Mouse (Mus musculus) cerebellum, postnatal 14 days (tissue): Measurements from ENCODE around the gene Ppp1r15a.
"Not testable (repeated sequence)": the region's sequence is repeated elsewhere in the genome, so short reads cannot be mapped to it uniquely, and the experiment has no call there.

Experiments used
- DNase-seq, 2 experiments: peaks; one replicate each; pipeline ENCODE4 v3.0.0; 2021; ENCODE audit warnings: mixed read lengths in 2 of 2

Ppp1r15a gene

DNA sequence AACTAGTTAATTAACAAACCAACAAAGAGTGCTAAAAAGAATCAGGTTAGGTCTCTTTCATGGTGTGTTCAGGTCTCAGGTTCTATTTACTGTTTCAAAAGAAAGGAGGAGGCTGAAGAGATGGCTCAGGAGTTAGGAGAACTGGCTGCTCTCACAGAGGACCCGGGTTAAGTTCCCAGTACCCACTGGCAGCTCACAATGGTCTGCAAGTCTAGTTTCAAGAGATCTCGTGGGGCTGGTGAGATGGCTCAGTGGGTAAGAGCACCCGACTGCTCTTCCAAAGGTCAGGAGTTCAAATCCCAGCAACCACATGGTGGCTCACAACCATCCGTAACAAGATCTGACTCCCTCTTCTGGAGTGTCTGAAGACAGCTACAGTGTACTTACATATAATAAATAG, 45.8 kb downstream of the Ppp1r15a start:
- DNase-seq: not testable (repeated sequence)

DNA sequence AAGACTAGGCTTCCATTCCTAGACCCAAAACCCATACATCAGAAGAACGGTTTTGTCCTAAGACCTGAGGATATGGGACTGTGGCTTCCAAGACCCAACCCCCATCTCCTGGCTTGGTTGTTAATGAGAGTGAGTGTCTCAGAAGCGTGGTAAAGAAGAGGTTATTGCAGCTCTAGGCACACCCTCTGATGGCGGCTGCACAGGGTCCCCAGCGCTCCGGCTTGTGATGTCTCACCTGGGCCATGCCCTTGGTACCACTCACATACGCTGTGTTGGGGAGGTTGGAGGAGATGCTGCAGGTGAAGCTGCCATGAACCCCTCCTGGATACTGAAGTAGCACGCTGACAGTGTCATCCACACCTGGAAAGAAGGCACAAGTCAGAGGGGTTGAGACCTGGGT, 47.3 kb downstream of the Ppp1r15a start:
- DNase-seq: no peak

DNA sequence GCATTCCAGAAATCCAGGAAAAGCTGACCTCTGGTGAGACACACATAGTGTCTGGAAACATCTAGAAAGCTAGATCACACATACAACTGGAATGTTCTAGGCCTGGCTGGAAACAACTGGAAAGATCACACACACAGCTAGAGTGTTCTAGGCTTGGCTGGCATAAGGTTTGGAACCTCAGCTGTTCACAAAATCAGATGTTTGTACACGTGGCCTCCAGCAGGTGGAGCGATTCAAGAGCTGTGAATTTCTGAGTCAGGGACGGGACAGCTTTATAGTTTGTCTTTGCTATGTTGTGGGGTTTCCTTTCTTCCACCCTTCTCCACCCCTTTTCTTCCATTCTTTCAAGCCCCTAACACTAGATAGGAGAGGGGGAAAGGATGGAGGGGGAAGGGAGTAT, 49.1 kb downstream of the Ppp1r15a start:
- peak; percentile 79 to 80 for DNase-seq

DNA sequence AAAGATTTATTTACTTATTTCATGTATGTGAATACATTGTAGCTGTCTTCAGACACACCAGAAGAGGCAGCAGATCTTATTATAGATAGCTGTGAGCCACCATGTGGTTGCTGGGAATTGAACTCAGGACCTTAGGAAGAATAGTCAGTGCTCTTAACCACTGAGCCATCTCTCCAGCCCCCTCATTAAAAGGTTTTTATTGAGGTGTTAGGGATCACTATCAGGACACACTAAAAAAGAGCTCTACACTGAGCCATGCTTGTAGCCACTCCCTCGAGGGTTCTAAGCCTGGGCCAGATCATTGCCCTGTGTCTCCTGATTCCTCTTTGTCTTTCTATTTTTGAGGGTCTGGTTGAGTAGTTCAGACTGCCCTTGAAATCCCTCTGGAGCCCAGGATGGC, 49.6 kb downstream of the Ppp1r15a start:
- DNase-seq: no peak

DNA sequence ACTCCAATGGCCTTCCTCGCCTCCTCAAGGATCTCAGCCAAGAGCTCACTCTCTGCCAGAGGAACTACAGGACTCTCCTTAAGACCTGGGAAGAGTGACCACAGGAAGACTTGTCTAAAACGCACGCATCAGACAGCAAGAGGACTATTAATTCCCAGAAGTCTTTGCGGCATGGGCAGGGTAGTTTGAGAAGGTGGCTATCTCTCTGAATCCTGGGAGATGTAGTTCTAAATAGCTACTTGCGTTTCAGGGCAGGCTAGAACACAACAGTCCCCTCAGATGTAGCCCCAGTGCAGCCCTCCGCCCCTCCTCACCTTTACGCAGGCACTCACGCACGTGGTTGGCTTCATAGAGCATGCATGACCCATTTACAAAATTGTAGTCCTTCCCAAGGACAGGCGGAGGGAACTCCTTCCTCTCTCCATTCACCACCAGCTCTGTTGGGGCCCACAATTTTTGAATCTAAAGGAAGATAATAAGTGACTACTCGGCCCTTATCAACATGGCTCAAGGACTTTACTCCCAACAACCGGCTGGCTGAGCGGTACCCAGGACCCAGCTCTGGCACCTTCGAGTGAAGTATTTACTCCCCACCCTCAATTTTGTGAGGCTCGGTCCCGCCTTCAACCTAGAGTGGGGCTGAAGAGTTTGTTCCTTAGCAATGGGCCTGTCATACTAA, 50.6 kb downstream of the Ppp1r15a start:
- DNase-seq: peak; percentile 46 to 60
